Mouse (Mus musculus) hindbrain, embryonic 11.5 days (tissue): ENCODE results near the gene Speg. TPM values are rescaled to one million over a fixed set of nuclear protein-coding genes. Genes with fewer than 3 reads are reported as not detected.

Experiments used
- ATAC-seq: fragments of 200-750 bp; cut with Nextera tagmentation; 2 replicates; pipeline ENCODE4 v1.8.0; 2017; ENCODE audit warnings: mild to moderate bottlenecking, moderate TSS enrichment, moderate library complexity; ENCODE audit not compliant: low FRiP score
- DNase-seq: peaks from one replicate; pipeline ENCODE4 v3.0.0-alpha.2; 2015; ENCODE audit warnings: low spot score
- H3K27ac ChIP-seq: fragments of 300-500 bp; sonication (generic); 2 replicates; pipeline ENCODE4 v1.5.1; 2014; ENCODE audit warnings: mild to moderate bottlenecking, low read depth, low read length
- H3K27me3 ChIP-seq: fragments of 300-500 bp; sonication (generic); 2 replicates; pipeline ENCODE4 v1.6.1; 2014; ENCODE audit warnings: mild to moderate bottlenecking, low read length, moderate library complexity, mixed read lengths; ENCODE audit not compliant: control insufficient read depth, insufficient read depth
- H3K36me3 ChIP-seq: fragments of 300-500 bp; sonication (generic); 2 replicates; pipeline ENCODE4 v1.6.1; 2014; ENCODE audit warnings: mild to moderate bottlenecking, low read length, moderate library complexity, mixed read lengths; ENCODE audit not compliant: control insufficient read depth, insufficient read depth
- H3K4me1 ChIP-seq: fragments of 300-500 bp; sonication (generic); replicated peaks from 2 replicates; pipeline ENCODE4 v1.6.1; 2014; ENCODE audit warnings: low read length, mixed read lengths; ENCODE audit not compliant: control insufficient read depth, insufficient read depth
- H3K4me2 ChIP-seq: fragments of 300-500 bp; sonication (generic); replicated peaks from 2 replicates; pipeline ENCODE4 v1.6.1; 2014; ENCODE audit warnings: mild to moderate bottlenecking, low read depth, low read length
- H3K4me3 ChIP-seq: fragments of 300-500 bp; sonication (generic); 2 replicates; pipeline ENCODE4 v1.5.1; 2014; ENCODE audit warnings: low read depth, low read length
- H3K9ac ChIP-seq: fragments of 300-500 bp; sonication (generic); 2 replicates; pipeline ENCODE4 v1.6.1; 2014; ENCODE audit warnings: low read depth, low read length
- H3K9me3 ChIP-seq: fragments of 300-500 bp; sonication (generic); 2 replicates; pipeline ENCODE4 v1.6.1; 2016; ENCODE audit warnings: low read length; ENCODE audit not compliant: control insufficient read depth
- WGBS: fragments of 180-500 bp; shearing (Covaris S2); extraction: QIAGEN DNeasy Blood & Tissue Kit; methylation state at CpG from one replicate; pipeline ENCODE4 v1.1.7; 2014; 5-methylcytosine and 5-hydroxymethylcytosine counted together
- polyA plus RNA-seq: library from polyadenylated mRNA; unstranded; fragments of >200 nt; fragmentation: Nextera tagmentation; extraction: Ambion mirVana; gene quantifications from 2 replicates; pipeline ENCODE4 v1.2.1, GENCODE M21; 2014

The Speg gene
- polyA plus RNA-seq, 1 experiment from 2014 or later, result 11.1 TPM

DNA sequence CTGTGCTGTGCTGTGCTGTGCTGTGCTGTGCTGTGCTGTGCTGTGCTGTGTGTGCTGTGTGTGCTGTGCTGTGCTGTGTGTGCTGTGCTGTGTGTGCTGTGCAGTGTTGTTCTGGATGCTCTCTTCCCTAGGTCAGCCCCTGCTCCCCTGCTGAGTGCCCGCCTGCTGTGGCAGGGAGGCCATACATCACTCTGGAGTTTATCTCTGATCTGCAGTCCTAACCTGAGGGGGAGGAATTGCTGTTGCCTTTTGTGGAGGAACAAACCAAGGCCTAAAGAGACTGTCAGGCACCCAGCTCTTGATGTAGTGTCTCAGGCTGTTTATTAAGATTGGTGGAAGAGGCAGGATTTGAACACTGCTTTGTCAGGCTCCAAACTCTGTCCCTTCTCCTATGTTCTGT is 87.5 kb downstream of the Speg start:
- DNase-seq (no peak), ATAC-seq (no peak)
- Histone ChIP-seq H3K4me2 (no peak overlapping the region), H3K4me1 (peaks cover 10% of the 10 kb centered on the region), H3K27me3 (peaks cover 2% of the 10 kb centered on the region; the same call in 1 of the 2 replicates), H3K9me3 (no peaks in the 10 kb centered on the region), H3K9ac (no peak overlapping the region), H3K4me3 (no peak overlapping the region), H3K27ac (no peak overlapping the region), H3K36me3 (no peaks in the 10 kb centered on the region)
- WGBS, result 31% methylated on average over 1 of the region's 1 CpGs

- H3K4me2 ChIP-seq, result no peak overlapping the region
- WGBS, result 86% methylated on average over 5 of the region's 5 CpGs
- no peaks in the 10 kb centered on the region for H3K36me3 ChIP-seq
- DNase-seq (no peak), ATAC-seq (no peak)
- H3K27ac ChIP-seq, result peak overlapping the region; percentile 56; the same call in 1 of the 2 replicates
- no peak overlapping the region for H3K9ac ChIP-seq
- peaks cover 2% of the 10 kb centered on the region; the same call in 1 of the 2 replicates for H3K27me3 ChIP-seq
- H3K9me3 ChIP-seq, result no peaks in the 10 kb centered on the region
- peaks cover 3% of the 10 kb centered on the region for H3K4me1 ChIP-seq
- no peak overlapping the region for H3K4me3 ChIP-seq
Observed at GRCm38 (mm10) chr1:75463652-75464204, 88.6 kb downstream of the Speg start.

GRCm38 (mm10) chr1:75467215-75467927 is 92.3 kb downstream of the Speg start:
- Histone ChIP-seq H3K36me3 (no peaks in the 10 kb centered on the region), H3K4me3 (no peak overlapping the region), H3K27me3 (no peaks in the 10 kb centered on the region), H3K4me2 (no peak overlapping the region), H3K4me1 (peaks cover 3% of the 10 kb centered on the region), H3K27ac (no peak overlapping the region), H3K9ac (peak overlapping the region; percentile 42; the same call in 1 of the 2 replicates), H3K9me3 (no peaks in the 10 kb centered on the region)
- DNase-seq (peak; percentile 93), ATAC-seq (peak; percentile 80)
- WGBS, result 7% methylated on average over 14 of the region's 14 CpGs

GRCm38 (mm10) chr1:75469287-75469825 is 94.3 kb downstream of the Speg start:
- H3K9me3 ChIP-seq, result no peaks in the 10 kb centered on the region
- no peaks in the 10 kb centered on the region for H3K27me3 ChIP-seq
- ATAC-seq (no peak), DNase-seq (no peak)
- H3K4me3 ChIP-seq, result no peak overlapping the region
- H3K36me3 ChIP-seq, result 0 out of 2 replicates have a peak, but pooled peaks cover 4% of the 10 kb centered on the region
- no peak overlapping the region for H3K9ac ChIP-seq
- peaks cover 3% of the 10 kb centered on the region for H3K4me1 ChIP-seq
- 79% methylated on average over 17 of the region's 17 CpGs for WGBS
- no peak overlapping the region for H3K27ac ChIP-seq
- H3K4me2 ChIP-seq, result no peak overlapping the region

GRCm38 (mm10) chr1:75476441-75476840 is 101.3 kb downstream of the Speg start:
- Histone ChIP-seq H3K27ac (no peak overlapping the region), H3K27me3 (0 out of 2 replicates have a peak, but pooled peaks cover 5% of the 10 kb centered on the region), H3K9me3 (no peaks in the 10 kb centered on the region), H3K36me3 (peaks cover 12% of the 10 kb centered on the region; the same call in 1 of the 2 replicates), H3K9ac (no peak overlapping the region), H3K4me1 (0 out of 2 replicates have a peak, but pooled peaks cover 3% of the 10 kb centered on the region), H3K4me3 (no peak overlapping the region), H3K4me2 (no peak overlapping the region)
- ATAC-seq (no peak), DNase-seq (no peak)
- WGBS, result 97% methylated on average over 11 of the region's 11 CpGs

DNA sequence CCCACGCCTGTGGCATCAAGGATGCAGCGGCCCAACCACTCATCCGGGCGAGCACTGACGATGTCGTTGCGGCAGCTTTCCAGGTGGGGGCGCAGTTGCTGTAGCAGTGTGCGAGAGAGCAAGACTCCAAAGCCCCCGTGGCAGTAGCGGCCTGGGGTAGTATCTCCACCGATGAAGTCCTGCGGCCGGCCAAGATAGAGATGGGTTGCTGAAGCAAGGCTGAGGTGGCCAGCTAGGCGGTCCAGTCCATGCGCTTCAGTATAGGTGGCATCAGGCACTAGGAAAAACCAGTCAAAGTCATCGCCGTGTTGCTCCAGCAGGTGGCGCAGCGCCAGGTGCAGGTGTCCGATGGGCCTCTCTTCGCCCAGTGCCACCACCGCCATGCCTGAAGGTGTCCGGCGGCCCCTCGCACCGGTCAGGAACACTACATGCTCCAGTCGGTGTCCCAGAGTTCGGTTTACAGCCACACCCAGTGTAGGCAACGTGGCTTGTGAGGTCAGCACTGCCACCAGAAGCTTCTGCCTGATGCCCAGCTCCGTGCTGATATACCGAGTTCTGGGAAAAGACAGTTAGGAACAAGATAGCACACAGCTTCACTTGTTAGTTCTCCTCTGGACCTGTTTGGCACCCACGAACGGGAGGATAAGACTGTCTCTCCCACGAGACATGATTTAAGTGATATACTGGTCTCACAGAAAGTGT is 102.3 kb downstream of the Speg start:
- 12% methylated on average over 35 of the region's 35 CpGs for WGBS
- peak overlapping the region; percentile 27 for H3K4me2 ChIP-seq
- H3K27me3 ChIP-seq, result peaks cover 6% of the 10 kb centered on the region
- H3K9ac ChIP-seq, result no peak overlapping the region
- H3K4me1 ChIP-seq, result 0 out of 2 replicates have a peak, but pooled peaks cover 3% of the 10 kb centered on the region
- no peaks in the 10 kb centered on the region for H3K9me3 ChIP-seq
- ATAC-seq, result no peak
- no peak overlapping the region for H3K27ac ChIP-seq
- H3K4me3 ChIP-seq, result peak overlapping the region; percentile 10
- peak; percentile 86 for DNase-seq
- H3K36me3 ChIP-seq, result peaks cover 12% of the 10 kb centered on the region; the same call in 1 of the 2 replicates

DNA sequence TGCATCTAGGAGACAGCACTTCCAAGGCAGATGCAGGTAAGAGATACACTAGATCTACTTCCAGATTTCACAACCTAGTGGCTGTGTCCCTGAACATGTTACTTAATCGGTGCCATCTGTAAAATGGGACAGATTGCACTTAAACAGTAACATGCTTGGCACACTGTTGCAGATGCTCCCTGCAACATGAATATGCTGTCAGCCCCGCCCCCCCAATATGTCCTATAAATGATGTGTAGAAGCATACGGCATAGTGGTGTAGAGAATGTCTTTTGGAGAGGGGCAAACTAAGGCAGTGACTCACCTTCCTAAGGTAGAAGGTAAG is 102.8 kb downstream of the Speg start:
- Histone ChIP-seq H3K27ac (no peak overlapping the region), H3K4me2 (peak overlapping the region; percentile 92), H3K9ac (no peak overlapping the region), H3K9me3 (no peaks in the 10 kb centered on the region), H3K27me3 (peaks cover 11% of the 10 kb centered on the region), H3K4me3 (peak overlapping the region; percentile 88), H3K36me3 (peaks cover 15% of the 10 kb centered on the region; the same call in 1 of the 2 replicates), H3K4me1 (0 out of 2 replicates have a peak, but pooled peaks cover 3% of the 10 kb centered on the region)
- no peak for DNase-seq
- 58% methylated on average over 3 of the region's 3 CpGs for whole genome bisulfite sequencing
- ATAC-seq, result no peak

DNA sequence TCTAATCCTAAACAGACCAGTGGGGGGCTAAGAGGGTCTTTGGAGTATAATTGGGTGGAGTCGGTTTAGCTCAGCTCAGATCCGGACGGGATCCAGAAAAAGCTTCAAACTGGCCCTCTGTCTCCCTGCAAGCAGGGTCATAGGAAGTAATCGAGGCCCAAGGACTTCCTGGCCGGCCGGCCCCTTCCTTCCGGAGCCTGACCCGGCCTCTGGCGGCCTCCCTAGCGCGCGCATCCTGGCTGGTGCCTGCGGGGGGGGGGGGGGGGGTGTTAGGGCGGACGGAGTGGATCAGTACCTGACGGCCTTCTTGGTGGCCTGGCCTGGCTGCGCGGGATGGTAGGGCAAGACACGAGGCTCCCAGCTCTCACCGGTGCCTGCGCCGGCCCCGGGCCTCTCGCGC is 103.4 kb downstream of the Speg start:
- peak overlapping the region; percentile 84 for H3K9ac ChIP-seq
- 0 out of 2 replicates have a peak, but pooled peaks cover 3% of the 10 kb centered on the region for H3K4me1 ChIP-seq
- H3K36me3 ChIP-seq, result peaks cover 11% of the 10 kb centered on the region; the same call in 1 of the 2 replicates
- no peaks in the 10 kb centered on the region for H3K9me3 ChIP-seq
- ATAC-seq (no peak), DNase-seq (peak; percentile 41)
- H3K27me3 ChIP-seq, result peaks cover 15% of the 10 kb centered on the region
- under 1% methylated on average over 18 of the region's 25 CpGs for WGBS
- H3K4me2 ChIP-seq, result peak overlapping the region; percentile 92
- peak overlapping the region; percentile 76 for H3K27ac ChIP-seq
- H3K4me3 ChIP-seq, result peak overlapping the region; percentile 88
